Mouse (Mus musculus) cortical plate, adult 2 months (tissue): ENCODE measurements around the gene Cacng8.

Source experiments
- CTCF ChIP-seq: fragments of 200-500 bp; IDR thresholded peaks from 2 replicates; pipeline ENCODE4 v1.5.1; 2011; ENCODE audit warnings: mild to moderate bottlenecking, control low read depth, low read length; ENCODE audit not compliant: insufficient read depth; ENCODE audit errors: extremely low read depth
- POLR2A ChIP-seq: fragments of 200-500 bp; IDR thresholded peaks from 2 replicates; pipeline ENCODE4 v1.6.1; 2011; ENCODE audit warnings: mild to moderate bottlenecking, low read length, control low read depth; ENCODE audit not compliant: insufficient read depth; ENCODE audit errors: extremely low read depth

- no peak for TF ChIP-seq CTCF
- TF ChIP-seq POLR2A, result no peak
Observed at GRCm38 (mm10) chr7:3451161-3451560, 60.7 kb downstream of the Cacng8 start.
